Mouse (Mus musculus) forebrain, embryonic 16.5 days (tissue): ENCODE data around the gene Slc12a9. TPM values are rescaled to one million over a fixed set of nuclear protein-coding genes. Genes with fewer than 3 reads are reported as not detected.
A peak's percentile ranks its signal among the peaks of the same experiment; 100 is the strongest.

Source experiments
- ATAC-seq: fragments of 200-750 bp; cut with Nextera tagmentation; 2 replicates; pipeline ENCODE4 v1.8.0; 2017; ENCODE audit warnings: mild to moderate bottlenecking, moderate library complexity
- H3K27ac ChIP-seq: fragments of 300-500 bp; sonication (generic); 2 replicates; pipeline ENCODE4 v1.5.1; 2014; ENCODE audit warnings: low read length, control low read depth
- H3K27me3 ChIP-seq: fragments of 300-500 bp; sonication (generic); replicated peaks from 2 replicates; pipeline ENCODE4 v1.6.1; 2014; ENCODE audit warnings: low read length; ENCODE audit not compliant: control insufficient read depth, insufficient read depth
- H3K36me3 ChIP-seq: fragments of 300-500 bp; sonication (generic); 2 replicates; pipeline ENCODE4 v1.6.1; 2014; ENCODE audit not compliant: control insufficient read depth, insufficient read depth
- H3K4me1 ChIP-seq: fragments of 300-500 bp; sonication (generic); replicated peaks from 2 replicates; pipeline ENCODE4 v1.6.1; 2014; ENCODE audit warnings: low read length; ENCODE audit not compliant: control insufficient read depth, insufficient read depth
- H3K4me2 ChIP-seq: fragments of 300-500 bp; sonication (generic); 2 replicates; pipeline ENCODE4 v1.6.1; 2014; ENCODE audit warnings: mild to moderate bottlenecking, low read length, control low read depth
- H3K4me3 ChIP-seq: fragments of 300-500 bp; sonication (generic); replicated peaks from 2 replicates; pipeline ENCODE4 v1.5.1; 2014; ENCODE audit warnings: mild to moderate bottlenecking, low read length, control low read depth
- H3K9ac ChIP-seq: fragments of 300-500 bp; sonication (generic); replicated peaks from 2 replicates; pipeline ENCODE4 v1.6.1; 2014; ENCODE audit warnings: low read depth, low read length, control low read depth
- H3K9me3 ChIP-seq: fragments of 300-500 bp; sonication (generic); 2 replicates; pipeline ENCODE4 v1.6.1; 2016; ENCODE audit warnings: low read length; ENCODE audit not compliant: control insufficient read depth
- WGBS: fragments of 180-500 bp; shearing (Covaris S2); extraction: QIAGEN DNeasy Blood & Tissue Kit; methylation state at CpG from one replicate; pipeline ENCODE4 v1.1.7; 2014; 5-methylcytosine and 5-hydroxymethylcytosine counted together
- polyA plus RNA-seq: library from polyadenylated mRNA; unstranded; fragments of >200 nt; fragmentation: Nextera tagmentation; extraction: Ambion mirVana; gene quantifications from 2 replicates; pipeline ENCODE4 v1.2.1, GENCODE M21; 2015

The Slc12a9 gene
- polyA plus RNA-seq, 1 experiment from 2014 or later = 26.0 TPM

- Histone ChIP-seq H3K4me2 (peak overlapping the region; percentile 92), H3K27me3 (no peaks in the 10 kb centered on the region), H3K9ac (peak overlapping the region; percentile 63), H3K4me1 (peaks cover 14% of the 10 kb centered on the region), H3K27ac (peak overlapping the region; percentile 68), H3K9me3 (no peaks in the 10 kb centered on the region), H3K4me3 (peak overlapping the region; percentile 49), H3K36me3 (no peaks in the 10 kb centered on the region)
- peak; percentile 54 for ATAC-seq
- 4% methylated on average over 22 of the region's 22 CpGs for WGBS
These were observed 6.0 kb upstream of the Slc12a9 start for GRCm38 (mm10) chr5:137339290-137339979.

- 2% methylated on average over 11 of the region's 11 CpGs for WGBS
- peak overlapping the region; percentile 92 for H3K4me2 ChIP-seq
- no peaks in the 10 kb centered on the region for H3K9me3 ChIP-seq
- peak overlapping the region; percentile 63 for H3K9ac ChIP-seq
- no peaks in the 10 kb centered on the region for H3K36me3 ChIP-seq
- H3K27ac ChIP-seq = peak overlapping the region; percentile 68
- peak; percentile 2; the same call in 1 of the 2 replicates for ATAC-seq
- peak overlapping the region; percentile 49 for H3K4me3 ChIP-seq
- no peaks in the 10 kb centered on the region for H3K27me3 ChIP-seq
- peaks cover 14% of the 10 kb centered on the region for H3K4me1 ChIP-seq
These were observed 5.4 kb upstream of the Slc12a9 start for GRCm38 (mm10) chr5:137338663-137339289.

- H3K4me3 ChIP-seq = peak overlapping the region; percentile 49
- H3K9ac ChIP-seq = peak overlapping the region; percentile 63
- H3K4me1 ChIP-seq = peaks cover 14% of the 10 kb centered on the region
- peak overlapping the region; percentile 92 for H3K4me2 ChIP-seq
- H3K27me3 ChIP-seq = no peaks in the 10 kb centered on the region
- peak overlapping the region; percentile 68 for H3K27ac ChIP-seq
- peak; percentile 88 for ATAC-seq
- H3K9me3 ChIP-seq = no peaks in the 10 kb centered on the region
- no peaks in the 10 kb centered on the region for H3K36me3 ChIP-seq
- under 1% methylated on average over 19 of the region's 19 CpGs for WGBS
These were observed 4.9 kb upstream of the Slc12a9 start for GRCm38 (mm10) chr5:137338256-137338655.

- Histone ChIP-seq H3K4me3 (no peak overlapping the region), H3K27ac (no peak overlapping the region), H3K9me3 (no peaks in the 10 kb centered on the region), H3K4me2 (no peak overlapping the region), H3K9ac (no peak overlapping the region), H3K27me3 (no peaks in the 10 kb centered on the region), H3K36me3 (no peaks in the 10 kb centered on the region), H3K4me1 (peaks cover 24% of the 10 kb centered on the region)
- ATAC-seq = no peak
- 52% methylated on average over 8 of the region's 8 CpGs for WGBS
These were observed 3.8 kb upstream of the Slc12a9 start for GRCm38 (mm10) chr5:137337190-137337589.

- no peak overlapping the region for H3K4me3 ChIP-seq
- H3K27ac ChIP-seq = no peak overlapping the region
- H3K36me3 ChIP-seq = no peaks in the 10 kb centered on the region
- H3K4me1 ChIP-seq = peaks cover 24% of the 10 kb centered on the region
- H3K27me3 ChIP-seq = no peaks in the 10 kb centered on the region
- no peak overlapping the region for H3K4me2 ChIP-seq
- 65% methylated on average over 6 of the region's 6 CpGs for WGBS
- H3K9me3 ChIP-seq = no peaks in the 10 kb centered on the region
- no peak overlapping the region for H3K9ac ChIP-seq
- ATAC-seq = no peak
These were observed 1.7 kb upstream of the Slc12a9 start for GRCm38 (mm10) chr5:137335066-137335465.

GRCm38 (mm10) chr5:137334317-137334716 is 920 bp upstream of the Slc12a9 start:
- WGBS = 60% methylated on average over 10 of the region's 10 CpGs
- Histone ChIP-seq H3K36me3 (no peaks in the 10 kb centered on the region), H3K4me2 (no peak overlapping the region), H3K27ac (no peak overlapping the region), H3K27me3 (no peaks in the 10 kb centered on the region), H3K9ac (no peak overlapping the region), H3K9me3 (no peaks in the 10 kb centered on the region), H3K4me1 (peaks cover 18% of the 10 kb centered on the region), H3K4me3 (no peak overlapping the region)
- ATAC-seq = no peak

- no peak for ATAC-seq
- Histone ChIP-seq H3K9me3 (no peaks in the 10 kb centered on the region), H3K4me1 (peaks cover 10% of the 10 kb centered on the region), H3K27ac (peak overlapping the region; percentile 37; the same call in 1 of the 2 replicates), H3K27me3 (no peaks in the 10 kb centered on the region), H3K4me2 (peak overlapping the region; percentile 92), H3K36me3 (no peaks in the 10 kb centered on the region), H3K4me3 (peak overlapping the region; percentile 77), H3K9ac (peak overlapping the region; percentile 87)
- 14% methylated on average over 15 of the region's 15 CpGs for WGBS
These were observed 413 bp downstream of the Slc12a9 start for GRCm38 (mm10) chr5:137332857-137333511.

GRCm38 (mm10) chr5:137330910-137331309 is 2.5 kb downstream of the Slc12a9 start:
- H3K27me3 ChIP-seq = no peaks in the 10 kb centered on the region
- H3K27ac ChIP-seq = no peak overlapping the region
- no peak overlapping the region for H3K9ac ChIP-seq
- H3K4me3 ChIP-seq = no peak overlapping the region
- WGBS = 90% methylated on average over 7 of the region's 7 CpGs
- ATAC-seq = no peak
- no peak overlapping the region for H3K4me2 ChIP-seq
- no peaks in the 10 kb centered on the region for H3K36me3 ChIP-seq
- H3K4me1 ChIP-seq = peaks cover 10% of the 10 kb centered on the region
- no peaks in the 10 kb centered on the region for H3K9me3 ChIP-seq

GRCm38 (mm10) chr5:137320996-137321395 is 12.4 kb downstream of the Slc12a9 start:
- Histone ChIP-seq H3K27ac (no peak overlapping the region), H3K9me3 (no peaks in the 10 kb centered on the region), H3K27me3 (no peaks in the 10 kb centered on the region), H3K4me1 (no peaks in the 10 kb centered on the region), H3K4me3 (no peak overlapping the region), H3K9ac (no peak overlapping the region), H3K36me3 (peaks cover 2% of the 10 kb centered on the region; the same call in 1 of the 2 replicates), H3K4me2 (no peak overlapping the region)
- 100% methylated on average over 3 of the region's 3 CpGs for WGBS
- ATAC-seq = no peak
